Mouse (Mus musculus): Measurements from ENCODE around the gene Pcgf1.
A peak's percentile ranks its signal among the peaks of the same experiment; 100 is the strongest.

Gene Pcgf1

DNA sequence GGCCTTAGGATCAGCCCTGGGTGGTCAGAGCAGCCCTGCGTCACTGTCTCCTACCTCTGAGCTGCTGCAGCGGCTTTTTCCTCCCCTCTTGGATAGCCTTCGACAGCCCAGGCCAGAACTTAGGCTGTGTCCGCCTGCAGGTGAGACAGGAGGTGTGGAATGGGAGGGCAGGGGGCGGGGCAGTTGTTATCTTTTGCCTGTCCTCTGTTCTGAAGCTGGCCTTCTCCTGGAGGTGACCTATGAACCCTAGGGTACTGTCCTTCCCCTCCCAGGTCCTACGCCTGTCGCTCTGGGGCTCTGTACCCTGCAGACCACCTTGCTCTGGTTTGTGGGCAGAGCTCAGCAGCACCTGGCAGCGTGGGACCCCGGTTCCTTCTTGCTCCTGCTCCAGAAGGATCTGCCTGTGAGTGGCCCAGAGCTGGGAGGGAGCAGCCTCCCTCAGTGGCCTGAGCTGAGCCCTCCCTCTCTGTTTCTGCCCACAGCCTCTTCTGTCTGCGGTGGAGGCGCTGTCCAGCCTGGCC, 25.5 kb downstream of the Pcgf1 start:
- DNase-seq, result no peak

DNA sequence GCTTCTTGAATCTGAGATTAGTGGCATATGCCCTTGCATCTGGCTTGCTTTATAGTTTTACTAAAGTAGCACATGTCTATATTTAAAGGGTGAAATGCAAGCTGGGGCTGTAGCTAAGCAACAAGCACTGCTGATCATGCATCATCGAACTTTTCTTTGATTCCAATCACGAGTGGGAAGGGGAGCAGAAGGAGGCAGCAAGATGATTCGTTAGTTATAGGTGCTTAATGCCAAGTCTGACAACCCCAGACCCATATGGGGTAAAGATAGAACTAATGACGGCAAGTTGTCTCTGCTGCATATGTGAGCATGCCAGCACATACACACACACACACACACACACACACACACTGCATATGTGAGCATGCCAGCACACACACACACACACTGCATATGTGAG, 26.5 kb downstream of the Pcgf1 start:
- DNase-seq, result no peak

DNA sequence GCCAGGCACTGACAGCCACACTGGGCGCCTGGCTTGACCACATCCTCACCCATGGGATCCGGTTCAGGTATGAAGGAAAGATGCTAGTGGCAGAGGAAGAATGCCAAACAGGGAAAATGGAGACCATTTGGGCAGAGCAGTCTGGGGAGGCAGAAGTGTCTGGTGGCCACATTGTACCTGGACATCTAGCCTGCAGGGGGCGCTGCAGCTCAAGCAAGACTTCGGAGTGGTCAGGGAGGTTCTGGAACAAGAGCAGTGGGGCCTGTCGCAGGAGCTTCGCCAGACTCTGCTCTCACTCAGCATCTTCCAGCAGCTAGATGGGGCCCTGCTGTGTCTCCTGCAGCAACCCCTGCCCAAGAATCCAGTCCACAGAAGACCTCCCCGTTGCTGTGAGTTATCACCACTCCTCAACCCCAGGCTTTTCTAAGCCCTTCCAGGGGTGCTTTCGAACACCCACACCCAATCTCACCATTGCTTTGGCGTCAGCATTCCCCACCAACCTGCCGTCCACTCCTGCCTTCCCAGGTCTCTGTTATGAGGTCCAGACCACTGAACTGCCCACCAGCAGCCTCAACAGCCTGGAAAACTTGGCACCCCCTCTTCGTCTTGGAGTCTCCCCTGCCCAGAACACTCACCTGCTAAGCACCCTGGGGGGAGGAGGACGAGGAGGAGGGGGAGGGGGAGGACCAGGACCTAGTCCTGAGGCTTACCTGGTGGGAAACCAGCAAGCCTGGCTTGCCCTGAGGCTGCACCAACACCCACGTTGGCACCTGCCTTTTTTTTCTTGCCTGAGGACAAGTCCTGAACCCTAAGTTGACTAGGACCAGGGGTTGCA, 30.1 kb downstream of the Pcgf1 start:
- peak; percentile 66 to 75 for DNase-seq

DNA sequence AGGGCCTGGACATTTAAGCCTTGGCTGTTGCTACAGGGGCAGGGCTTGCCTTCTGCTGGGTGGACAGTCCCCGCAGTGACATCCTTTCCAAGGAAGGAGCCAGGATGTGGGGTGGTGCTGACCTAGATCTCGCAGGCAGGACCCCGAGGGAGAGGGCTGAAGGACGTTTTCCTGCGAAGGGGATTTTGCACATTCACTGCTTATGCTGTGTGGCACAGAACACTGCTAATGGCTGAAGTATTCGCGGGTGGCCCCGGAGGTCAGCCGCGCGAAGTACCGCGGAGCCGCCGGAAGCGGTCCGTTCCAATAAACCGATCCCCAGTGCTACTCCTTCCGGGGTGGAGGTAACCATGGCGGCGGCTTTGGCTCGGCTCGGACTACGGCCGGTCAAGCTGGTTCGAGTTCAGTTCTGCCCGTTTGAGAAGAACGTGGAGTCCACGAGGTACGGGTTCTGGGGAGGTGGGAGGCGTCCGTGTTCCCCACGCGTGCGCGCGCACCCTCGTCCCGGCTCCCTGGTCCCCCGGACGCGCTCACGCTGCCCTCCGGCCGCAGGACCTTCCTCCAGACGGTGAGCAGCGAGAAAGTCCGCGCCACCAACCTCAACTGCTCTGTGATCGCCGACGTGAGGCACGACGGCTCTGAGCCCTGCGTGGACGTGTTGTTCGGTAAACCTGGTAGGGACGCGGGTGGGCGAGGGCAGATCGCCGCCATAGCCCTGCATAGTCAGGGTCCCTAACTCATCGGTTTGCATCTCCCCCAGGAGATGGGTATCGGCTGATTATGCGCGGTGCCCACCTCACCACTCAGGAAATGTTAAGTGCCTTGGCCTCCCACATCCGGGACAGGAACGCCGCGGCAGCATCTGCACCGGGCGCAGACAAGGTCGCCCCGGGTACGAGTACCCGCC, 31.3 kb downstream of the Pcgf1 start, which contains the start of gene Mrpl53:
TSS of gene Mrpl53 (plus strand) at position 279 of the 907 bp plus-strand sequence.
- DNase-seq, result peak; percentile 84 to 86

DNA sequence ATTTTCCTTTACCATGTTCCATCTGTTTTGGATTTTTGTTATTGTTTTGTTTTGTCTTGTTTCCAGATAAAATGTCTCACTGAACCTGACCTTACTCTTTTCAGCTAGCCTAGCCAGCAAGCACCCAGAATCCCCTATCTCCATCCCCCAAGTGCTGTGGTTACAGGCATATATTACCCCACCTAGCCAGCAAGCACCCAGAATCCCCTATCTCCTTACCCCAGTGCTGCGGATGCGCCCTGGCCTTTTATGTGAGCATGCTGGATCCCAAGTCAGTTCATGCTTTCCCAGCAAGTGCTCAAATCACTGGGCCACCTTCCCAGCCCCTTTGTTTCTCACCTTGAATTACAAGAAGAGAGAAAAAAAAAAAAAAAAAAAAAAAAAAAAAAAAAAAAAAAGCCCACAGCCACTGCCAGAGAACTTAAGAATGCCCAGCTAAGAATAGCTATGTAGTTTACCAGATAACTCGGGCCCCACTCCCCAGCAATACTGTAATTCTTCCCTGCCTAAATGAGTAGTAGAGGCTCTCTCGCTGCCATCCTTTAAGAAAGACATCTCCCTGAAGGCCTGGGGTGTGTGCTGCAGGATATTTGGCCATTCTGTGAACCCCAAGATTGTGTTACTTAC, 34.0 kb downstream of the Pcgf1 start:
- DNase-seq, result no peak

DNA sequence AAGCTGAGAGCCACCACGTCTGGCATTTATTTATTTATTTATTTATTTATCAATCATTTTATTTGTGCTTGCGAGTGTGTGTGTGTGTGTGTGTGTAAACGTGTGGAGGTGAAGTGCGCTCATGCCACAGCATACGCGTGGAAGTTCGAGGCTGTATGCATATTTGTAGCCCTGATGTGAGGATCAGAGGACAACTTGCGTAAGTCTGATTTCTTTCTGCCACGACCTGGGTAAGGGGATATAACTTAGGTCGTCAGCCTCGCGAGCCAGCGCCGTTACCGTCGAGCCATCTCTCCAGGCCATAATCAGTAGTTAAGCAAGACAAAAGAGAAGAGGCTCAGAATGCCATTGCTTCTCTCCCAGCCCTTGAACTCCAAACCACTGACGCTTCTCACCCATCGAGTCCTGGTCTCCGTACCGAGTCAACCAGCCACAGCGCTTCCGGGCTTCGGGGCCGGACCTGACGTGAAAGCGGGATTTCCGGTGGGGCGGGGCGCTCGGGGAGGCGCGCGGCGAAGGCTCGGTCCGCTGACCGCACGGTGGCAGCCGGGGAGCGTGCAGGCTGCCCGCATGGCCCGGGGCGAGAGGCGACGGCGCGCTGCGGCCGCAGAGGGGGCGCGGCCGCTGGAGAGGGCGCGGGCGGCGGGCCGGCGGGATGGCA, 37.5 kb downstream of the Pcgf1 start, which contains the start of gene Mogs:
TSS of gene Mogs (plus strand) at position 486 of the 661 bp plus-strand sequence.
- peak; percentile 88 to 94 for DNase-seq

DNA sequence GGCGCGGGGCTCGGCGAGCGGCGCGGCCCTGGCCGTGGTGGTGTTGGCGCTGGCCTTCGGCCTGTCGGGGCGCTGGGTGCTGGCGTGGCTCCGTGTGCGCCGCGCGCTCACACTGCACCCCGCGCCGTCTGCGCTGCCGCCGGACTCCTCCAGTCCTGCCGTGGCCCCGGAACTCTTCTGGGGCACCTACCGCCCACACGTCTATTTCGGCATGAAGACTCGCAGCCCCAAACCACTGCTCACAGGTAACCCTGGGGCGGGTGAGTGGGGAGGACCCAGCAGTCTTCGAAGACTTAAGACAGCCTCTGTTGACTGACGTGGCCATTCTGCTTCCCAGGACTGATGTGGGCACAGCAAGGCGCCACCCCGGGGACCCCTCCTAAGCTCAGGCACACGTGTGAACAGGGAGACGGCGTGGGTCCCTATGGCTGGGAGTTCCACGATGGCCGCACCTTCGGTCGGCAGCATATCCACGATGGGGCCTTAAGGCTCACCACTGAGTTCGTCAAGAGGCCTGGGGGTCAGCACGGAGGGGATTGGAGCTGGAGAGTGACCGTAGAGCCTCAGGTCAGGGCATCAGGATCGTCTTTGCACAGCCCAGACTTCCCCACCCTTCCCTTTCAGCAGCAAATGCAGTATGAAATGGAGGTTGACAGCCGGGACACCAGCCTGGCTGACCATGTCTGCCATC, 38.2 kb downstream of the Pcgf1 start:
- peak in 1 of 2 experiments; percentile 32 for DNase-seq

DNA sequence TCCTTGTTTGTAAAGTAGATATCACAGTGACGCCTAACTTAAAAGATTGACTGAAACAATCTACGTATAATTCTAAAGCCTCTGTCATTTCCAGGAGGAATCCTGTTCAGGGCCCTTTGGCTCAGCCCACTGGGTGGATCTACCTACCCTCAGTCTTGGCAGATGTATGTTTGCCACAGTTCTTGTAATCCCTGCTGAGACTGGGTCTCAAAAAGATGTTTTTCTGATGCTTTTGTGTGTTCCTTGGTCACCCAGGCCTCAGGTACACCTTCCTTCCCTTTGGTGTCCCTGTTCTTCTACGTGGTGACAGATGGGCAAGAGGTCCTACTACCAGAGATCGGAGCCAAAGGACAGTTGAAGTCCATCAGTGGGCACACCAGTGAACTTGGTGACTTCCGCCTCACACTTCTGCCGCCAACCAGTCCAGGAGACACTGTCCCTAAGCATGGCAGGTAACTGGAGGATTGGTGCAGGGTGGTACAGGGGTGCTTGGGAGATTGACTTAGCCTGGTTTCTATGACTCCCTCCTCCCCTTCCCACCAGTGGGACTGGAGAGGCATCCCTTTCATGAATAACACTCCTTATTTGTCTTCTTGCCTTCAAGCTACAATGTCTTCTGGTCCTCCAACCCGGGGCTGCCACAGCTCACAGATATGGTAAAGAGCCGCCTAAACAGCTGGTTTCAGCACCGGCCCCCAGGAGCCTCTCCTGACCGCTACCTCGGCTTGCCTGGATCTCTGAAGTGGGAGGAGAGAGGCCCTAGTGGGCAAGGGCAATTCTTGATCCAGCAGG, 38.9 kb downstream of the Pcgf1 start:
- DNase-seq, result no peak

DNA sequence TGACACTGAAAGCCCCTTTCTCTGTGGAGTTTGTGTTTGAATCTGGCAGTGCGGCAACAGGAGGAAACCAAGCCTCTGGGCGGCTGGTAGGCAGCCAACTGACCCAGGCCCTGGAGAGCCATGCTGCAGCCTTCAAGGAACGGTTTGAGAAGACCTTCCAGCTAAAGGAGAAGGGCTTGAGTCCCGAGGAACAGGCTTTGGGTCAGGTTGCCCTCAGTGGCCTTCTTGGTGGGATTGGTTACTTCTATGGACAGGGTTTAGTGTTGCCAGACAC, 39.4 kb downstream of the Pcgf1 start:
- no peak for DNase-seq

DNA sequence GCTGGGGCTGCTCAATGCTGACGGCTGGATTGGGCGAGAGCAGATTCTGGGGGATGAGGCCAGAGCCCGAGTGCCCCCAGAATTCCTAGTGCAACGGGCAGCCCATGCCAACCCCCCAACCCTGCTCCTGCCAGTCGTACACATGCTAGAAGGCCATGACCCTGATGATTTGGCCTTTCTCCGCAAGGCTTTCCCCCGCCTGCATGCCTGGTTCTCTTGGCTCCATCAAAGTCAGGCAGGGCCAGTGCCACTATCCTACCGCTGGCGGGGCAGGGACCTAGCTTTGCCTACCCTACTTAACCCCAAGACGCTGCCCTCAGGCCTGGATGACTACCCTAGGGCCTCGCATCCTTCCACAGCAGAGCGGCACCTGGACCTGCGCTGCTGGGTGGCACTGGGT, 39.9 kb downstream of the Pcgf1 start:
- DNase-seq, result no peak

DNA sequence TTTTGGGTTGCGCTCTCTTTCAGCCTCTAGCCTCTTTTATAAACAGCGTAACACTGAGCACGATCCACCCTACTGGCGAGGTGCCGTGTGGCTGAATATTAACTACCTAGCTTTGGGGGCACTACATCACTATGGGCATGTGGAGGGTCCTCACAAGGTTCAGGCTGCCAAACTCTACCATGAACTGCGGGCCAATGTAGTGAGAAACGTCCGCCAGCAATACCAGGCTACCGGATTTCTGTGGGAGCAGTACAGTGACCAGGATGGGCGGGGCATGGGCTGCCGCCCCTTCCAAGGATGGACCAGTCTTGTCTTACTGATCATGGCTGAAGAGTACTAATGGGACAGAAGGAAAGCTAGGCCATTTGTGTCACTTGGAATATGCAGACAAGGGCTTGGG, 40.7 kb downstream of the Pcgf1 start:
- no peak for DNase-seq

DNA sequence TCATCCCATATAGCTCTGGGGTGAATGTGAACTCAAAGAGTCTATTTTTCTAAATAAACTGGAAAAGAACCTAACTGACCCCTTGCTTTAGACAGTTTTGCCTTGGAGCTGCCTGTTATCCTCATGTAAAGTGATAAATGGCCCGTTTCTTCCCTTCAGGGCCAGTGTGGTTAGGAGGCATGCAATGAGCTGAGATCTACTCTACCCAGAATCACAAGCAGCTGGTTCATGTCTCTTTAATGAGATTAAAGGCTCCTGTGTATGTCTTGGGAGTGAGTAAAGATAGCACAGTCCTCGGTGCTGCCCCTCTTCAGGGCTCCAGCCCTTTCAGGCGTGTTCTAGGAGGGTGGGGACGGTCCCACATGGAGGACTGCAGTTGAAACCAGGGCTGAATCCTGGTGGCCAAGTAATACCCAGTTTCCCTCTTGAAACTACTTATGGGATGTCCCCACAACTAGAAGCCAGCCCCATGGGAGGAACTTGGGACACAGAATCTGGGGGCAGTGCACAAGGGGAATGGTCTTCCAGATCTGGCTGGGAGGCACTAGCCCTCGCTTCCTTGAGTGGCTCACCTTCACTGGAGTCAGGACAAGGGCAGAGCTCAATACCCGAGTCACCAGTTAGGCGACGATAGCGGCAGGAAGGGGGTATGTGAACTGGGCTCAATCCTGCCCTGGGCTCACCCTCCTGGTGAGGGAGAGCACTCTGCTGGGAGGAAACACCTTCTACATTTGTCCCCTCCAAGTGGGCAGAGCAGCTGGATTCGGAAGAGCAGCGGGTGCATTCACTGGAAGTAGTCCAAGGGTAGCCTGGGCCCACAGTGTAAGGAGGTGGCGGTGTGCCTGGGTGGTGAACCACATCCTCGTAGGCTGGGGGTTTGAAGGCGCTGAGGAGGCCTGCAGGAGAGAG, 41.4 kb downstream of the Pcgf1 start:
- DNase-seq, result no peak

DNA sequence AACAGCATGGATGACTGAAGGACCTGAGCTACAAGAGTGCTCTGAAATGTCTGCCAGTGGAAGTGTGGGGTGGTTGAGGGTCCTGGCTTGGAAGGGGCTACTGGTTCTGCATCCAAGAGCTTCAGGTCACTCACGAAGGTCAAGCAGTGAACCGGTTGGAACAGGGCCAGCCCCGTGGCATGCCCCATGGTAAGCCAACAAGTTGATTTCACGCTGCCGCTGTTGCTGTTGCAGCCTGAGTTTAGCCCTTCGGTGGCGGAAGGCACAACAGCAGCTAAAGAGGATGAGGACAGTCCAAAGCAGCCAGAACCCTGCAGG, 42.0 kb downstream of the Pcgf1 start:
- peak in 1 of 2 experiments; percentile 33 for DNase-seq

DNA sequence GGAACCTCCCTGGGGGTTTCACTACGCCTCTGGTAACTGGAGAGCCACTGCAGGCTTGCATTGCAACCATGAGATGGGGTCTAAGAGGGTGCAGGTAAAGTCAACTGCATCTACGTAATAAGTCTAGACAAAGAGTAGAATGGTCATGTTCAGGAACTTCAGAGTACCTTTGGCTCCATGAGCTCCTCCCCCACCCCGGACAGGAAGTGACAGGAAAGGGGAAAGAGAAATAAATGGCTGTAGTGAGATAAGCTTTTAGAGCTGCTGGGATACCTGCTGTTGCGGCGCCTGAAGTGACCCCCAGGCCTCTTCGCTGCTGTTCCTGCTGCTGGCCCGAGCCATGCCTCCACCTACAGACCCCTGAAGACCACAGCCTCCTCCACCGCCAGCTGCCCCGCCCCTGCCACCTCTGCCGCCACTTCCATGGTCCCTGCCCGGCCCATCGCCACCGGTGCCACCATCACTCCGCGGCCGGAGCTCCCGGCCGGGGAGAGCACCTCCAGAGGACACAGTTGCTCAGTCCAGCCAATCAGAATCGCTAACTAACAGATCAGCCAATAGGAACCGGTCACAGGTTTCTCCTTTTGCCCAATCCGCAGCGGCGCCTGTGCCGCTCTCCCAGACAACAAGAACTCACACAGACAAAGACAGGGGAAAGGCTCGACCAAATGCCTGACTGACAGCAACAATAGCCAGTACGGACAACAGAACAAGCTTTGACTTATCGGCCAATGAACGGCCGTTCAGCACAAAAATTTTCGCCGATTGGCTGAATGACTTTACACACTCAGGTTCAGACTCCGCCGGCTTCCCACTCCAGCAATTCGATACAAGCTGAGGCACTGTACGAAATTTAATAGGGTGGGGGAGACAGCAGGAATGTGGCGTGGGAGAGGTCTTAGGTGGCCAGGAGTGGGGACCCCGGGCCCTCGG, 43.5 kb downstream of the Pcgf1 start, which contains the start of gene Wbp1:
TSS of gene Wbp1 (minus strand) at position 630 of the 933 bp plus-strand sequence.
- peak; percentile 91 to 95 for DNase-seq

DNA sequence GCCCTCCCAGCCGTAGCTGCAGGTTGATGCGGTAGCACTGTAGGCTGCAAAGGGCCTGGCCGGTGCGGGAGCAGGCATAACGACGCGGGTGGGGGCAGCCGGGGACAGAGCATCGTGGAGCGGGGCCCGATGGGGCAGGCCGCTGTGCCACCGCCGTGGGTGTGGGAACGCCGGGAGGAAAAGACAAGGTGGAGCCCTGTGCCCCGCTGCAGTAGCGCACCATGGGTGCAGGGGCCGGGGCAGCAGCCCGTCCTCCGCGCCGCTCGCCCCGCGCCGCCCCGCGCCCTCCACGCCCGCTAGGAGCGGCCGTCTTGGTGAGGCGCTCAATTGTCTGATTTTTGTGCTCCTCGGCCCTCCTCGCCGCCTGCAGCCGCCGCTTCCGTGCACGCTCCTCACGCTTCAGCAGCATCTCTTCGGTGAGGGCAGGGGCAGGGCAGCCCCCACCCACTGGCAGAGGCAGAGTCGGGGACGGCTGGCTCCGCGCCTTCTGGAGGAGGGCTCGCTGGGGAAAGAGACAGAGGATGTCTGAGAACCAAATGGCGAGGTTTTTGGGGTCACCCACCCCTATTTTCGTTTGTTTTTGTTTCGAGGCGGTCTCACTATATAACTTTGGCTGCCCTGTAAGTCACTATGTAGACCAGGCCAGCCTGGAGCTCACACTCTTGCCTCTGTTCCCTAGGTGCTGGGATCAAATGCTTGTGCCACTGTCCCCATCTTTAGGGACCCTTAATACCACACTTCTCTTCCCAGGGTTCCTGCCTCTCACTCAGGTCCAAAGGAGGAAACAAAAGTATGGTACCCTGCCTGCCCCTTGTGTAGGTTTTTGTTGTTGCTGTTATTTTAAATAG, 44.4 kb downstream of the Pcgf1 start:
- DNase-seq, result no peak

DNA sequence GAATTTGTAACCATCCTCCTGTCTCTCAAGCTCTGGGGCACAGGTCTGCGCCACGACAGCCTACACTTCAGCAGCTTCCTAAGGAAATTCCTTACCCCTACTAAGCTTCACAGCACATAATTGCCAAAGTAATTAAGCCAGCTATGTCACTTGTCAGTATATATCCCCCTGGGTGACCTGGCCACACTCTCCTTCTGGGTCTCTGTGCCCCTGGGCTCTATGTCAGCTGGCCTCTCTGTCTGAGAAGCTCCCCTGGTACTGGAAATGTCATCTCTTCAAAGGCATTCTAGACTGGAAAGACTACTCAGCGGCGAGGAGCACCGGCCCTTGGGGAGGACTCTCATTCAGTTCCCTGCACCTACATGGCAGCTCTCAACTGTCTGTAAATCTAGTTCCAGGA, 45.3 kb downstream of the Pcgf1 start:
- no peak for DNase-seq

DNA sequence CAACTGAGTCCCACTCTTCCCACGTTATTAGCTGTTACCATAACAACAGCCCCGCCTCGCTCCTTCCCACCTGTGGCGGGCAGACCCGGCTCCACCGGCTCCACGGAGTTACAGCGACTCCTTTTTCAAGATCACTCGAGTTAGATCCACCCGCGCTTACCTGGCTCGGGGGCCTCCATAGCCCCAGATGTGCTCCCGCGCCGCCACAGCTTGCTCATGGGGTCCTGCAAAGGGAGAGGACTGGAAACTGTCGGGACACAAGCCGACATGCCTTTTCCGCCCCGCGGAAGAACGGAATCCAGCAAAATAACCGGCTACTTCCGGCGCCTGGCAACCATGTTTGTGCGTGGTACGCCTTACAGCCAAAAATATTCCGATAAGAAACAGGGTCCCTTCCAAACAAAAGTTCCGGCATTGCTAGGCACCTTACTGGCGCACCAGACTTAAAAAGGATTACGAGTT, 47.2 kb downstream of the Pcgf1 start:
- peak; percentile 85 to 87 for DNase-seq

DNA sequence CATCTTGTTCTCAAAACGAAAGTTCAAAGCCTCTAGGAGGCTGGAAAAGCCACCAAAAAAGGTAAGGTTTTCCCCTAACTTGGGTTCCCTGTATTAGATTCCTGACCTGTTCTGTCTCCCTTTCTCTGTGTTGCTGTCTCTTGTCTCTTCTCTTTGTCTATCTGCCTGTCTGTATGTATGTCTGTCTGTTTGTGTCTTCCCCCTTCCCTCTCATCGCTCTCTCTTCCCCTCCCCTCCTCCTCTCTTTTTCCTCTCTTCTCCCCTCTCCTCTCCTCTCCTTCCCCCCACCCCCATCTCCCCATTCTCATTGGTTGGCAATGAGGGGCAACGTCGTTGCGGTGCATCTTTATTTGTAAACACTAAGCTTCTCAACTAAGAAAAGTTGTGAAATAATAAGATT, 47.7 kb downstream of the Pcgf1 start, which contains the start of gene Ino80b:
TSS of gene Ino80b (minus strand) at position 101 of the 400 bp plus-strand sequence.
- no peak for DNase-seq

All from cerebellum, postnatal 36 days (tissue).